Mouse (Mus musculus) retina, postnatal 7 days (tissue): ENCODE results near the gene Hint3.
A peak's percentile ranks its signal among the peaks of the same experiment; 100 is the strongest.
"Not testable (repeated sequence)": the region's sequence is repeated elsewhere in the genome, so short reads cannot be mapped to it uniquely, and the experiment has no call there.

Source experiments
- DNase-seq: peaks from one replicate; pipeline ENCODE4 v3.0.0-alpha.2; 2012; ENCODE audit warnings: low read depth, low spot score

The Hint3 gene

DNA sequence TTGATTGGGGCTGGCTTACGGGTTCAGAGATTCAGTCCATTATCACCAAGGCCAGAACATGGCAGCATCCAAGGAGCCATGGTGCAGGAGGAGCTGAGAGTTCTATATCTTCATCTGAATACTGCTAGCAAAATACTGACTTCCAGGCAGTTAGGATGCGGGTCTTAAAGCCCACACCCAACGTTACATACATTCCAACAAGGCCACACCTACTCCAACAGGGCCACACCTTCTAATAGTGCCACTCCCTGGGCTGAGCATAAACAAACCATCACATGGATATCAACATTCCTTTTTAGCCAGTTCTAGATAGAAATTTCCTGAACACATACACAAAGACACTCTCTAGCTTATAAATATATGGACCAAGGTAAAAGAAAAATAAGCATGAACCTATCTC, at the start of gene Hint3:
TSS of gene Hint3 (minus strand) at position 120 of the 400 bp plus-strand sequence.
- no peak for DNase-seq

DNA sequence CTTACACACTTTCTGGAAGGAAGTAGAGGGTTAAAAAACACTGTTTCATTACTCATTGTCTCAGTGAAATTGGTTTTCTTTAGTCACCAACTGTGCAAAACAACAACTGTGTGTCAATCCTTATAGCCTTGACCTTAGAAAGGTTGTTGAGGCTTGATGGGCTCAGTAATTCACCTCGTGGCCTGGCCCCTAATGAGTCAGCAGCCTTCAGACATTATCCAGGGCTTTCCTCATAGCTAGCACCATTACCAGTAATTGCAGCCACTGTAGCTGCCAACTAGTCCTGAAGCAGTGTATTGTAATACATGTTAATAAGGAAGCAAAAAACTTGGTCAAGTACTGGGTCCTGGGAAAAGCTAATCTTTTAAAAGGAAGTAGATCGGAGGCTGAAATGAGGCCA, 48.6 kb upstream of the Hint3 start:
- no peak for DNase-seq

DNA sequence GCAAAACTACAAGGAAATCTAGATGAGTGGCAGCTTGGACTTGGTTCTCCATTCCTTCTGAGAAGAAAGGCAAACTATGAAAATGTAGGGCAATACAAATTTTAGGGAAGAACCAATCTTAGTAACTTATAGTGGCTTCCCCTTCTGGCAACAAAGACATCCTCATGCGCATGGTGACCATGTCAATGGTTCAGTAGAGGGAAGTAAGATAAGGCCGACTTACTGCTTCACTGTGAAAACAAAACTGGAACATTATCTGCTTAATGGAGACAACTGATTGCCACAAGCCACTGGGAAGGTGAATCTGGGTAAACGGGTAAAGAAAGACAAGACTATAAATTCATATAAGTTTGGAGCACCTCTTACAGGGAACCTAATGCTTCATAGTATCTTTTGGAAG, 45.4 kb upstream of the Hint3 start:
- no peak for DNase-seq

DNA sequence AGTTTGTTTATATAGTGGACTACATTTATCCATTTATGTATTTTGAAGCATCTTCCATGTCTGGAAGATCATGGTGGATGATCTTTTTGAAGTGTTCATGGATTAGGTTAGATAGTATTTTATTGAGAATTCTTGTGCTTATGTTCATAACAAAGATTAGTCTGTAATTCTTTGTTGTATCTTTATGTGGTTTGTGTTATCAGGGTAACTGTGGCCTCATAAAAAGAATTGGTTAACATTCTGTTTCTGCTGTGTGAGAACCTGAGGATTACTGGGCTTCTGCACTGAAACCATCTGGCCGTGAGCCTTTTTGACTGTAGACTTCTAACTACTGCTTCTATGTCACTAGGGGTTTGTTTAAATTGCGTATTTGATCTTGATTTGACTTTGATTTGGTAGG, 37.1 kb upstream of the Hint3 start:
- no peak for DNase-seq

DNA sequence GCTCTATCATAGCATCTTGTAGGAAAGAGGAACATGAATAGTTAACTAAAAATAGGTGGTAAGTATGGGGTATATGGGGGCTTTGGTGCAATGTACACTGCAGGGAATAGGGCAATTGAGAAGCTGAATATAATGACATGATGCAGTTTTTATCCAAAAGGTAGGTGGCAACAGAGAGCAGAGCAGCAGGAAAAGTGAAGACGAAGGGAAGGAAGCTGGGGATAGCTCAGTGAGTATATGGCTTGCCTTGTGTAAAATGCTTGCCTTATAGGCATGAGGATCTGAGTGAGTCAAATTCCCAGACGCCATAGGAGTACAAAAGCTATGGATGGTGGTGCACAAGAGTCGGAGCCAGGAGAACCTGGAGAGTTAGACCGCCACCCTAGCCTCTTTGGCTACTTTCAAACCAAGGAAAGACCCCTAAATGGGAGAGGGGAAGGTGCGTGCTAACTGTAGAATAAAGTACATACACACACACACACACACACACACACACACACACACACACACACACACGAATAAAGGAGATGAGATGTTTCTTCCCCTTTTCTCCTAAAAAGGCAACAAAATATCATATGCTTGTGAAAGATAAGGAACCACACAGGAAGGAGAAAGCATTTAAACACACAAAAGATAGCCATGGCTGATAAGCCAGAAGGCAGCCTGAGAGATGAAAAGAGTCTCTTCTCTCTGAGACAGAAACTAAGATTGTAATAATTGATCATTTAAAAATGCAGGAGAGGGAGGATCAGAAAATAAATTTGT, 31.3 kb upstream of the Hint3 start:
- DNase-seq, result no peak

DNA sequence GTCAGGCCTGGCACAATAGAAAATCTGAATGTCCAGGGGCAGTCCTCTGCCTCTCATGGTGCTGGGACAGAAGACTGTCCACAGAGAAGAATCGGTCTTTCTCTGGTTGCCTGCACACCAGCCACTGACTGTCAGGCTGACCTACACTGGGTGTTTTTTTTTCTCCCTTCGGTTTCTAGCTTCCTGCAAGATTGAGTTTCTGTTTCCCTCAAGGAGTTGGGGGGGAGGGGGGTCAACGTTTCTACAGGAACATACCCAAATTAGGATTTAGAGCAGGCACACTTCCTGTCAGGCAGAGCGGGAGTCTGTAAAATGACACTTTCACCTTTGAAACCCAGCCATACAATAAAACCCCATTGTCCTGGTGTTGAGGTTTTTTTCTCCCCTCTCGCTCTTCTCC, 26.2 kb upstream of the Hint3 start:
- no peak for DNase-seq

DNA sequence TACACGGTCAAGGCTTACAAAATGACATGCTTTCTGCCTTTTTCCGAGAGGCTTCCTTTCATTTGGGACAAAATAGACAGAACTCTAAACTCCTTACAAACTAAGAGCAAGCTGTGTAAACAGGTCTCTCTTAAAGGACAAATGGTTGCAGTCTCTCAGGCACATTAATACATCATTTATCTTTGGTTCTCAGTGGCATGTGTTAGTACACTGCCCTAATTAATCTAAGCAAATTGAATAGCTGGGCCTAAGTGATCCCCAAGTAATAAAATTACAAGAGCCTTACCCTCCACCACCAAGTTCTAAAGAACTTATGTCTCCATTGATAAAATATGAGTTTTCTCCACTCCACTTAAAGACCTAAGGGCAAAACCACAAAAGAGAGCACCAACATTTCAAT, 18.2 kb upstream of the Hint3 start:
- DNase-seq, result no peak

DNA sequence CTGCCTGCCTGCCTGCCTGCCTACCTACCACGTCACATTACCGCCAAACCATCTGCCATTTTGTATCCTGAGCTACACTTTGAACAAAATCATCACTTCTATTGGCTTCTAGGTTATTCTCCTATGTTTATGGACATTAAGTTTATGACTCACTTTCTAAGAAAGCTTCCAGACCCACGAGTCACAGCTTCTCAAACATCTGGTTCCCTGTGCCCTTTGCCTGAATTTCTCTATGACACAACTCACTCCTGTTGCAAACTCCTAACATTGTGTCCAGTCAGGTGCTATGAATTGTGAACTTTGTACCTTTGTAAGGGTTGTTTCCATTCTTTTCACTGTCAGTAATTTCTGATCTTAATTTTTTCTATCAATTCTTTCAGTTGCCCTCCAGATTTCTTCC, 8.8 kb upstream of the Hint3 start:
- no peak for DNase-seq

DNA sequence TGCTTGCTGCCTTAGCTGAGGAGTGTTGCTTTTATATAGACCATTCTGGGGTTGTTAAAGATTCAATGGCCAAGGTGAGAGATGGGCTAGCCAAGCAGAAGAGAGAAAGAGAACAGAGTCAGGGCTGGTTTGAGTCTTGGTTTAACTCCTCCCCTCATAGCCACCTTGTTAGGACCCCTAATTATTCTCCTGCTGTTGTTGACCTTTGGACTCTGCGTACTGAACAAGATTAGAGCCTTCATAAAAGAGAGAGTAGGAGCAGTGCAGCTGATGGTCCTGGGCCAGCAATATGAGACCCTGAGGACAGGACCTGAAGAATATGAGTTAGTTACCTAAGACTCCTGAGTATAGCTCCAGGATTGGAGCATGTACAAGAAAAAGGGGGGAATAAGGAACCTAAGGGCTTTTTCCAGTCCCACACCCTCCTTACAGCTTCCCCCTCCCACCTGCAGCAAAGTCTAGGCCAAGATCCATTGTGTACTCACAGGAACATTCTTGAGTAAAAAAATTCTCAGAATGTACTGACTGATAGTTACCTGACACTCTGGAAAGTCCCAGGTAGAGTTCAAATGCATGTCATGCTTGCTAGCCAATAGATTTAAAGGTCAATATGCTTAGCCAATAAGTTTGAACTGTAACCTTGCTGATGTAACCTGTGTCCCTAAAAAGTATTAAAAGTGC, 7.2 kb upstream of the Hint3 start:
- DNase-seq, result not testable (repeated sequence)

DNA sequence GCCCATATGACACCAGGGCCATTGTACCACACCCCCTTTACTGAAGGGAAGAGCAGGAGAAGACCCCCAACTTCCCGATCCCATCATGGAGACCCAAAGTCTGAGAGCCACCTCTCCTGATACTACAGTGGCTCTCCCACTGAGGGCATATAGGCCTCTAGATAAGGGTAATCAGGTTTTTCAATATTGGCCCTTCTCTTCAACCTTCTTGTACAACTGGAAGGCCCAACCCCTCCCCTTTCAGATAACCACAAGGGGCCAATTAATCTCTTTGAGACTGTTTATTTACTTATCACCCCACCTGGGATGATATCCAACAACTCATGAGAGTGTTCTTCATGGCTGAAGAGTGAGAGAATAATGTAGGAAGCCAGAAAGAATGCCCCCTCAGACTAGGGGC, 3.3 kb upstream of the Hint3 start:
- DNase-seq, result no peak

DNA sequence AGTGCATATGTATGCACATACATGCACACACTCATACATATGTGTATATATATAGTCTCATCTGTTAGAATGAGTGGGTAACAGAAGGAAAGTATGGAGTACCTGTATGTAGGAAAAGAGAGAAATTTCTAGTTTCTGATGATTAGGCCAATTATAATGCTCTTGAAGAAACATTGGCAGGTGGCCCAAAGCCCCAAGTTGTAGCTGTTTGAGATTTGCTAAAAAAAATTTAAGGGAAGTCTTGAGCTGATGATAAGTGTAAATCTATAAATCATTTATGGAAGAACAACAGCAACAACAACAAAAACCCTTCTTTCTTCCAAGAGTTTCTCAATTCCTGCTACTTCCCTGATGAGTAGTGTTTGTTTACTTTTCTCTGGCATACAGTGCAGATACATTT, 545 bp upstream of the Hint3 start:
- DNase-seq, result no peak

DNA sequence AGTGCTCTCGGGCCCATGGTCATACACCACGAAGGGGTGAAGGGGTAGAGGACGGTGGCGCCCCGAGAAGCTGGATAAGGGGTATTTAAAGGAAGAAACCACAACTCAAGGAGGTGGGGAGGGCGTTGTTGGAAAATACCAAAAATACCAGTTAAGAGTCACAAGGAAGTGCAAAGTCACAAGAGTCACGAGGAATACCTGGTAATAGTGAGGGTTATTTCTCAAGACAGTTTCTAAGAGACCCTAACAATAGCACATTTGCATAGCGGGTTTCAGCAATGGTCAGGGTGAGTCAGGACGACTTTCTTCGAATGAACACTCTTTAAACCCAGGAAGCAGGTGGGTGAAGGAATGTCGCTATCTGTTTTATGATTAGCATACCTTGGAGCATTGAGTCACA, 988 bp downstream of the Hint3 start:
- DNase-seq, result not testable (repeated sequence)

DNA sequence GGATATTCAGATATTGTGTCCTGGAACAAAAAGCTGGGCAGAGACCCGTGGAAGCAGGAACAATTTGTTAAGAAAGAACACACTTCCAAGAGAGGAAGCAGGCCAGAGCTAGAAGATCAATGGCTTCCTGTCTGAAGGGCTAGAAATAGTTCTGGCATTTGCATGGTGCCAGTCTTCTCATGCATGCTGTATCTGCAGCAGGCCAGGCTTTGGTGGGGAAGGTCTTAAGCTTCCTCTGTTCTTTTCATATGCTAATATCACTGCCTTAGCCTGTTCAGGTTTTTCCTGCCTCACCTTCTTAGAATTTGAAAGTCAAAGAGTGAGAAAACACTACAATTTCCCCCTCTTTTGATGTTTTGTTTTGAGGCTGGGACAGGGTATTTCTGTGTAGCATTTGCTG, 1.9 kb downstream of the Hint3 start:
- DNase-seq, result no peak

DNA sequence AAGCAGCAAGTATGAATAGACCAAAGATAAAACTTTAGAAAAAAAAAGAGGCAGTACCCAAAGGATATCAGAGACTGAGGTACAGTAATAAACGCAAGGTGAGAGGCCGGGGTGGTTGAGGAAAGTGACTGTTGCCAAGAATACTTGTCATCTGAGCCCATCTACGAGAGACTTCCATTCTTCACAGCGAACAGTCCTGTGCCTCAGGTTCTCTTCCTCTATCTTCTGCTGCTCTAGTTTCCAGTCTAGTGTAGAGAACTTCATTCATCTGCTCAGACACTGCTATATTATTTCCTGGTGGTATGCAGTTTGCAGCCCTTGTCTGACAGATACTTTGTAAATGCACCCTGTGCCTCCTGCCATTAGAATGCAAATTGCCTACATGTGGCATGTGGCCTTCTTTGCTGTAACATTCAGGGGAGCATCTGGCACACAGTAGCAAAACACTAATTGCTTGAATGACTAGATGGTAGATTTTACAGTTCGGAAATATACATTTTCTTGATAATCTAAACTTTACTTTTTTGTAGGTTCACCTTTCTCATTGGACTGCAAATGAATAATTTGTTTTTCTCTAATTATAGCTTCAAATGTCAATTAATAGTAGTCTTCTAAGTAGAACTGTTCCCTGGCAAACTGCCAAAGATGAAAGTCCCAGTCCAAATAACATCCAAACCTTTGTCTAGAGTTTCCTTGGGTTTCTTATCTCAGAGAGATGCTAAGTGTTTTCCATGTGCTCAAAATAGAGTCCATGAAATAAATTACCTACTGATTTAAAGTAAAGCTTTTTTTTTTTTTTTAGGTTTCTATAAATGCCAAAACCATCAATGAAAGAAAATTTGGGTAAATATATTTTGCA, 5.0 kb downstream of the Hint3 start:
- DNase-seq, result no peak

DNA sequence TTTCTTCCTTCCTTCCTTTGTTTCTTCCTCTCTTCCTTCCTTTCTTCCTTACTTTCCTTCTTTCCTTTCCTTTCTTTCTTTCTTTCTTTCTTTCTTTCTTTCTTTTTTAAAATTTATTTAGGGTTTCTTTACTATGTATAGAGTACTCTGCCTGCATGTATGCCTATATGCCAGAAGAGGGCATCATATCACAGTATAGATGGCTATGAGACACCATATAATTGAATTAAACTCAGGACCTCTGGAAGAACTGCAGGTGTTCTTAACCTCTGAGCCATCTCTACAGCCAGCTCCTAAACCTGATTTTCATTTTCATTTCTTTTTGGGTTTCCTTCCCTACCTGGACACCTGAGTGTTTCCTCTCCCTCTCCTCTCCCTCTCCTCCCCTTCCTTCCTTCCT, 6.5 kb downstream of the Hint3 start:
- DNase-seq, result no peak

DNA sequence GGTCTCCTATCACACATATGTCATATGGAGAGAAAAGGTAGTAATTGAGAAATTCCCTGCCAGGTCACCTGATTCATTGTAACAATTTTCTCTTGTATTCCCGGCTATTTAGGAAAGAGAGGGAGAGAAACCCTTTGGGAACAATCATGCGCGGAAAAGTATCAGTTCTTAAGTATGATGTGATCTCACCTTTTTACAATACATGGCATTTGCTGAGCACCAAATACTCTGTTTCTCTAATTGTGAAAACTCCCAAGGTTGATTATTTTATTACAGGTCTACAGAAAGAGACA, 10.6 kb downstream of the Hint3 start:
- no peak for DNase-seq

DNA sequence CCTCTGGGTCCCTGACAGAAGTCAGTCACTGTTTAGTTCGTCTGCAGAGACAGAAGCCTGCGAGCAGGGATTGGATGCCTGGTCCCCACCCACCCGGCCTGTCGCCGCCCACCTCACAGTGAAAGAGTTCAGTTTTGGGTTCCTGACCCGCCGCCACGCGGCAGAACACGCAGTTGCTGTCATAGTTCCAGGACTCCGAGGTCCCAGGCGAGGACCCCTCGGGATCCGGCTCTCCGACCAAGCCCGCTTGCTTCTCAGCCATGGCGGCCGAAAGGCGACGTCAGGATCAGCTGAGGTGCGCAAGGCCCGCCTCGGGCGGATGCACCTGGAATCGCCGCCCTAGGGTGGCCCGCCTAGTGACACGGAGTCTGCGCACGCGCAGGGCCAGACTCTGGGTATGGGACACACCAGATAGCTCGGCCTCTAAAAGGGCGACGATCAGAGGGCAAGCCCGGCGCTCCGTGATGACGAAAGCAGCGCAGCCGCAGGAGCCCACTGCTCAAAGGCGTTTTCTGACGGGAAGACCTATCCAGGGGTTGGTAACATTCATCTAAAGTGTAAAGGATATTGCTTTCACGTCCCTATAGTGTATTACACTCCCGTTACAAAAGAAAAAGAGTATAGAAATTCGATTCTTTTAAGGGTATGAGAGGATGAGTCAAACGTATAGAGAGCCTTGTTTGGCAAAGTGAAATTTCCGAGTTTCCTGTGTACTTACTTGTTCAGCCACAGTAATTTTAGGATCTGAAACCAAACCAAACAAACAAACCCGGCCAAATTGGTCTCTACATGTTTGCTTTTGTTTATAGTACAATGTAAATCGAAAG, 11.1 kb downstream of the Hint3 start:
- peak; percentile 97 for DNase-seq

DNA sequence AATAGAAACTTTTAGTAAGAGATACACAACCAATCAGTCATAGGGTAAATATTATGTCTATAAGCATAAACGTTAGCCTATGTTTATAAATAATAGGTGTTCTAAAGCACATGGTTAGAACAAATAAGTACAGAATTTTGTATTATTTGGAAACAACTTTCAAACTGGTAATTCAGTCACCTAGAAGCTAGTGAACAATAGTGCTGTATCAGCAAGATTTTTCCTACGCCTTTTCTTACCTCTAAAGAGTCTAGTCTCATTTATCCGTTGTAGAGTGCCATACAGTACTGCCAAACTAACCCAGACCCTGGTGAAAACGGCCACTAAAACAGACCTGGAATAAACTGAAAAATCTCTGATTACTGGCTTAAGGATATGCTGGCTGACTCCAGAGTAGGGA, 16.4 kb downstream of the Hint3 start:
- no peak for DNase-seq

DNA sequence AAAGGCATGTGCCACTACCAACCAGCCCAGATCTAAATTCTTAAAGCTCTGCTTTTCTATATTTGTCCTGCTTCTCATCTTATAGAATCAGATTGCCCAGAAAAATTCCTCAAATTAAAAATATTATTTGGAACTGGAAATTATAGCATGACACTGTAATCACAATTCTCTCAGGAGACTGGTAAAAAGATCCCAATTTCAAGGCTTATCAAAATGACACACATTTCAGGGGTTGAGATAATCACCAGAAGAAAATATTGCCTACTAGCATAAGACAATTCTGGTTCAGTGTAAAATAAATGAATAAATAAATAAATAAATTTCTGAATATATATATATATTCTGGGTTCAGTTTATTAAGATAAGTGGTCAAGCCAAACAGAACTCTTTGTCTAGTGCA, 19.8 kb downstream of the Hint3 start:
- no peak for DNase-seq

DNA sequence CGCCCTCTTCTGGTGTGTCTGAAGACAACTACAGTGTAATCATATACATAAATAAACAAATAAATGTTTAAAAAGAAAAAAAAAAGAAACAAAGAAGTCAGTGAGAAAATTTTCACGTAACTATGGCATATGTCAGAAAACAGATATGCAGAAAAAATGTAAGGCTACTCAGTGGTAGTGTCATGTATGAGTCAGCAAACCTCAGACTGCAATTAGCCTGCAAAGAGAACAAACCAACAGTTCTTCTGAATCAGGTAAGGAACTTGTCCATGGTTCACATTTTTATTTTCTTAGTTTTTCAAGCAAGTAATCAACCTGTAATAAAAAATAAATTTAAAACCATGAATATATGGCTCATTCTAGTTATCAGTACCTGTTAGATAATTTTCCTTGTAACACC, 21.3 kb downstream of the Hint3 start:
- DNase-seq, result no peak

DNA sequence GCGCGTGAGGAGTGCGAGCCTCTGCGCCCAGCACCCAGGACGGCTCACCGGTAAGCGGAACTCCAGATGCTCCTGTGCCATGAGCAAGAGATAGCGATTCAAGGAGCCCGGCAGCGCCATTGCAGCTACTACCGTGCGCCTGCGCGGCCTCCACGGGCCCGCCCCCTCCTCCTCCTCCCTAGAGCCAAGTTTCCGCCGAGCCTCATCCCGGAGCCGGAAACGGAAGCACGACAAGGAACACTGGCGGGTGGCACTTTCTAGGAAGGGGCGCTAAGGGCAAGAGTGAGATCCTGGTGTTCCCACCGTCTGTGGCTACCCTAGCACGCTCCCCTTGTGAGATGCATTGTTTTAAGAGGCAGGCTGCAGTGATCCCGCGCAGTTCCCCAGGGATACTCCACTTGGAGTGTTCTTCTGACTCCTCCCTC, 28.9 kb downstream of the Hint3 start, which contains the start of gene Trmt11:
TSS of gene Trmt11 (minus strand) at position 208 of the 425 bp plus-strand sequence.
- peak; percentile 80 for DNase-seq

DNA sequence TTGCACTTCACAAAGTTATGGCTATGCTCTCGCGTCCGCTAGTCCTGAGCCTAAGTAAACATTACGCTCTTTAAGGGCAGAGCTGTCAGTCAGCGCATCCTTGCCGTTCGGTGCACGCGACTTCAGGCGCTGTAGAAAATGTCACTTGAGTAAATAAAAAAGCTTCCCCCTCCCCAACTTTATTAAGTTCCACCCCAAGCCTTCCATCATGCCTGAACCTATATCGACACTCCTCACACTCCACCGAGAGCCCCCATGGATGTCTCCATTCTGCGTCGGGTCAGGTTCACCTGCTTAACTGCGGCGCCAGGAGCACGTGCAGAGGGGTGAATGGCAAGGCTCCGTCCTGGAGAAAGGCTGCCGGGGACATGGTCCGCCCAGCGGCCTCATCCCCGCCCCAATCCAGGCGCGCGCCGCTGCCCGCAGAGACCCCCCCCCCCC, 29.3 kb downstream of the Hint3 start:
- DNase-seq, result no peak
